Mouse (Mus musculus) kidney, adult 2 months (tissue): ENCODE results near the gene Lman1l.

Experiments
- CTCF ChIP-seq: fragments of 200-500 bp; conservative IDR thresholded peaks from 2 replicates; pipeline ENCODE4 v1.5.1; 2011; ENCODE audit warnings: low read depth, mild to moderate bottlenecking, control low read depth, low read length, moderate library complexity, mixed read lengths; ENCODE audit not compliant: insufficient read depth, insufficient read length
- POLR2A ChIP-seq: fragments of 200-500 bp; IDR thresholded peaks from one replicate; pipeline ENCODE4 v1.6.1; 2011; ENCODE audit warnings: low read depth, low read length, control low read depth

- TF ChIP-seq CTCF = no peak
- no peak for TF ChIP-seq POLR2A
Observed at GRCm38 (mm10) chr9:57647286-57648108, 26.9 kb upstream of the Lman1l start.
